In genomic region chr2:156179796-156180093, GRCm38 (mm10) we compare ENCODE assay signal across 8 mouse cellular contexts. TPM values are rescaled to one million over a fixed set of nuclear protein-coding genes. Genes with fewer than 3 reads are reported as not detected.
DNase-seq lines count a peak whose midpoint lies in the region; ATAC-seq and TF ChIP-seq lines count a peak whose summit lies in the region.

No protein-coding gene starts in this region.

- no peaks in the 10 kb centered on the region for H3K27me3 ChIP-seq in kidney, postnatal 0 days (ENCODE audit: insufficient read depth, low read length)
- no peaks in the 10 kb centered on the region for H3K27me3 ChIP-seq in embryonic facial prominence, embryonic 11.5 days (ENCODE audit: control insufficient read depth, insufficient read depth, low read length)
- H3K27me3 ChIP-seq in hindbrain, postnatal 0 days (ENCODE audit: insufficient read depth, low read length): no peaks in the 10 kb centered on the region
- no peaks in the 10 kb centered on the region for H3K27me3 ChIP-seq in midbrain, embryonic 16.5 days (ENCODE audit: control insufficient read depth, insufficient read depth, low read depth, low read length)

- WGBS in kidney, postnatal 0 days: 1% methylated on average over 35 of the region's 41 CpGs
- under 1% methylated on average over 38 of the region's 41 CpGs for WGBS in embryonic facial prominence, embryonic 11.5 days
- whole genome bisulfite sequencing in hindbrain, postnatal 0 days: 2% methylated on average over 27 of the region's 41 CpGs
- WGBS in midbrain, embryonic 16.5 days: 2% methylated on average over 28 of the region's 41 CpGs

- H3K4me1 ChIP-seq in kidney, postnatal 0 days (replicated peaks; ENCODE audit: insufficient read depth, low read length): peaks cover 4% of the 10 kb centered on the region
- no peaks in the 10 kb centered on the region; the same call in 1 of the 2 replicates for H3K4me1 ChIP-seq in embryonic facial prominence, embryonic 11.5 days (ENCODE audit: control insufficient read depth, insufficient read depth, low read length)
- H3K4me1 ChIP-seq in hindbrain, postnatal 0 days (ENCODE audit: insufficient read depth, low read length): peaks cover 5% of the 10 kb centered on the region; the same call in 1 of the 2 replicates
- peaks cover 30% of the 10 kb centered on the region for H3K4me1 ChIP-seq in midbrain, embryonic 16.5 days (ENCODE audit: control insufficient read depth, insufficient read depth, low read length)

- intact Hi-C loops in left cerebral cortex, postnatal 4 days (cut with DNase I): loop anchor here (10.0 kb wide), 1 partner anchor 95 kb away; no protein-coding TSS in a partner anchor

- no peak for TF ChIP-seq CTCF in kidney, postnatal 0 days (IDR thresholded peaks at IDR 0.05; ENCODE audit: low read depth)
- TF ChIP-seq CTCF in hindbrain, postnatal 0 days (IDR thresholded peaks at IDR 0.05; ENCODE audit: low read depth): no peak

- H3K9ac ChIP-seq in kidney, postnatal 0 days (ENCODE audit: low read depth, low read length): peak overlapping the region; percentile 100
- peak overlapping the region; percentile 100 for H3K9ac ChIP-seq in embryonic facial prominence, embryonic 11.5 days (replicated peaks; ENCODE audit: low read length)
- H3K9ac ChIP-seq in hindbrain, postnatal 0 days (replicated peaks; ENCODE audit: low read length): peak overlapping the region; percentile 100
- peak overlapping the region; percentile 100 for H3K9ac ChIP-seq in midbrain, embryonic 16.5 days (ENCODE audit: low read depth, low read length)

- no peak overlapping the region for H3K4me2 ChIP-seq in kidney, postnatal 0 days (ENCODE audit: low read length)
- H3K4me2 ChIP-seq in embryonic facial prominence, embryonic 11.5 days (ENCODE audit: low read depth, low read length): peak overlapping the region; percentile 7; the same call in 1 of the 2 replicates
- peak overlapping the region; percentile 80 for H3K4me2 ChIP-seq in hindbrain, postnatal 0 days (ENCODE audit: low read depth, low read length)
- H3K4me2 ChIP-seq in midbrain, embryonic 16.5 days (ENCODE audit: low read length): no peak overlapping the region

- ATAC-seq in kidney, postnatal 0 days (replicated peaks; ENCODE audit: low FRiP score, low read depth): no peak; the same call in none of the 2 replicates
- ATAC-seq in embryonic facial prominence, embryonic 11.5 days (replicated peaks; ENCODE audit: insufficient number of reproducible peaks, low FRiP score, low TSS enrichment, low read depth): peak; percentile 26; the same call in 1 of the 2 replicates
- no peak; the same call in 1 of the 2 replicates for ATAC-seq in hindbrain, postnatal 0 days
- peak; percentile 18; the same call in 1 of the 2 replicates for ATAC-seq in midbrain, embryonic 16.5 days

- peaks cover 16% of the 10 kb centered on the region for H3K36me3 ChIP-seq in kidney, postnatal 0 days (ENCODE audit: insufficient read depth, low read length)
- H3K36me3 ChIP-seq in embryonic facial prominence, embryonic 11.5 days (replicated peaks; ENCODE audit: control insufficient read depth, insufficient read depth, low read depth, low read length): peaks cover 2% of the 10 kb centered on the region
- H3K36me3 ChIP-seq in hindbrain, postnatal 0 days (ENCODE audit: insufficient read depth, low read length): peaks cover 13% of the 10 kb centered on the region
- H3K36me3 ChIP-seq in midbrain, embryonic 16.5 days (ENCODE audit: control insufficient read depth, insufficient read depth, low read length): peaks cover 6% of the 10 kb centered on the region; the same call in 1 of the 2 replicates

- DNase-seq in kidney, postnatal 0 days (ENCODE audit: low spot score): no peak
- no peak for DNase-seq in kidney, adult 18-20 months
- DNase-seq in embryonic facial prominence, embryonic 11.5 days (ENCODE audit: low spot score): no peak
- DNase-seq in hindbrain, postnatal 0 days (ENCODE audit: low spot score): no peak
- DNase-seq in cerebellum, postnatal 4 days (ENCODE audit: low spot score in 2 of 2): no peak
- DNase-seq in left cerebral cortex, postnatal 4 days: no peak
- no peak for DNase-seq in retina, embryonic 14.5 days (ENCODE audit: low spot score)

- peak overlapping the region; percentile 98 for H3K27ac ChIP-seq in kidney, postnatal 0 days
- peak overlapping the region; percentile 85 for H3K27ac ChIP-seq in embryonic facial prominence, embryonic 11.5 days (replicated peaks; ENCODE audit: low read depth, low read length)
- H3K27ac ChIP-seq in hindbrain, postnatal 0 days: peak overlapping the region; percentile 99
- H3K27ac ChIP-seq in midbrain, embryonic 16.5 days (ENCODE audit: low read length): peak overlapping the region; percentile 98

- H3K4me3 ChIP-seq in kidney, postnatal 0 days (replicated peaks; ENCODE audit: low read depth, low read length): peak overlapping the region; percentile 99
- peak overlapping the region; percentile 84 for H3K4me3 ChIP-seq in embryonic facial prominence, embryonic 11.5 days (ENCODE audit: low read depth, low read length)
- H3K4me3 ChIP-seq in hindbrain, postnatal 0 days (ENCODE audit: low read length): peak overlapping the region; percentile 100
- peak overlapping the region; percentile 97 for H3K4me3 ChIP-seq in midbrain, embryonic 16.5 days (ENCODE audit: low read depth, low read length)

- H3K9me3 ChIP-seq in kidney, postnatal 0 days (replicated peaks; ENCODE audit: low read length): no peaks in the 10 kb centered on the region
- no peaks in the 10 kb centered on the region for H3K9me3 ChIP-seq in embryonic facial prominence, embryonic 11.5 days (replicated peaks; ENCODE audit: control insufficient read depth, low read length)
- no peaks in the 10 kb centered on the region for H3K9me3 ChIP-seq in hindbrain, postnatal 0 days (ENCODE audit: low read length)
- no peaks in the 10 kb centered on the region for H3K9me3 ChIP-seq in midbrain, embryonic 16.5 days (replicated peaks; ENCODE audit: control insufficient read depth, low read length, poor library complexity, severe bottlenecking)

RNA-seq across cellular contexts. Expression of gene Rbm39, which starts 0.3 kb away (rescaled TPM):
- polyA plus RNA-seq in kidney, postnatal 0 days (2015; fragmentation: Nextera tagmentation; extraction: Ambion mirVana): 636 and 701 TPM in 2 replicates
- polyA plus RNA-seq in embryonic facial prominence, embryonic 11.5 days (2014; fragmentation: Nextera tagmentation; extraction: Ambion mirVana): 678 and 756 TPM in 2 replicates
- total RNA-seq in hindbrain, postnatal 0 days (2014; rRNA removed): 250 and 341 TPM in 2 replicates
- 448 and 480 TPM in 2 replicates for polyA plus RNA-seq in hindbrain, postnatal 0 days (2015; fragmentation: Nextera tagmentation; extraction: Ambion mirVana)
- 406 and 441 TPM in 2 replicates for polyA plus RNA-seq in midbrain, embryonic 16.5 days (2015; fragmentation: Nextera tagmentation; extraction: Ambion mirVana)
- total RNA-seq in left cerebral cortex, postnatal 4 days (2021): 100 to 1,000 TPM; 345 to 348 TPM

RNA-seq across cellular contexts. Expression of gene Phf20, which starts 16.5 kb away (rescaled TPM):
- 63.8 and 68.9 TPM in 2 replicates for polyA plus RNA-seq in kidney, postnatal 0 days (2015; fragmentation: Nextera tagmentation; extraction: Ambion mirVana)
- 88.3 and 89.2 TPM in 2 replicates for polyA plus RNA-seq in embryonic facial prominence, embryonic 11.5 days (2014; fragmentation: Nextera tagmentation; extraction: Ambion mirVana)
- 27.3 and 31.0 TPM in 2 replicates for total RNA-seq in hindbrain, postnatal 0 days (2014; rRNA removed)
- 100 and 105 TPM in 2 replicates for polyA plus RNA-seq in hindbrain, postnatal 0 days (2015; fragmentation: Nextera tagmentation; extraction: Ambion mirVana)
- polyA plus RNA-seq in midbrain, embryonic 16.5 days (2015; fragmentation: Nextera tagmentation; extraction: Ambion mirVana): 132 and 136 TPM in 2 replicates
- 100 to 1,000 TPM in 1 of 2 experiments, 10 to 100 TPM in 1; 93.5 to 101 TPM for total RNA-seq in left cerebral cortex, postnatal 4 days (2021)

RNA-seq across cellular contexts. Expression of gene Nfs1, which starts 35.8 kb away (rescaled TPM):
- 60.5 and 64.0 TPM in 2 replicates for polyA plus RNA-seq in kidney, postnatal 0 days (2015; fragmentation: Nextera tagmentation; extraction: Ambion mirVana)
- 33.5 and 34.0 TPM in 2 replicates for polyA plus RNA-seq in embryonic facial prominence, embryonic 11.5 days (2014; fragmentation: Nextera tagmentation; extraction: Ambion mirVana)
- total RNA-seq in hindbrain, postnatal 0 days (2014; rRNA removed): 42.2 and 49.2 TPM in 2 replicates
- polyA plus RNA-seq in hindbrain, postnatal 0 days (2015; fragmentation: Nextera tagmentation; extraction: Ambion mirVana): 37.5 and 39.2 TPM in 2 replicates
- polyA plus RNA-seq in midbrain, embryonic 16.5 days (2015; fragmentation: Nextera tagmentation; extraction: Ambion mirVana): 35.3 and 37.6 TPM in 2 replicates
- 10 to 100 TPM; 25.4 to 26.6 TPM for total RNA-seq in left cerebral cortex, postnatal 4 days (2021)

RNA-seq across cellular contexts. Expression of gene Romo1, which starts 35.9 kb away (rescaled TPM):
- 524 and 529 TPM in 2 replicates for polyA plus RNA-seq in kidney, postnatal 0 days (2015; fragmentation: Nextera tagmentation; extraction: Ambion mirVana)
- 356 and 375 TPM in 2 replicates for polyA plus RNA-seq in embryonic facial prominence, embryonic 11.5 days (2014; fragmentation: Nextera tagmentation; extraction: Ambion mirVana)
- total RNA-seq in hindbrain, postnatal 0 days (2014; rRNA removed): 113 and 152 TPM in 2 replicates
- 604 and 613 TPM in 2 replicates for polyA plus RNA-seq in hindbrain, postnatal 0 days (2015; fragmentation: Nextera tagmentation; extraction: Ambion mirVana)
- 381 and 383 TPM in 2 replicates for polyA plus RNA-seq in midbrain, embryonic 16.5 days (2015; fragmentation: Nextera tagmentation; extraction: Ambion mirVana)
- 100 to 1,000 TPM; 223 to 225 TPM for total RNA-seq in left cerebral cortex, postnatal 4 days (2021)

RNA-seq across cellular contexts. Expression of gene Gm28036, which starts 52.9 kb away (rescaled TPM):
- 8.0 and 11.9 TPM in 2 replicates for polyA plus RNA-seq in kidney, postnatal 0 days (2015; fragmentation: Nextera tagmentation; extraction: Ambion mirVana)
- polyA plus RNA-seq in embryonic facial prominence, embryonic 11.5 days (2014; fragmentation: Nextera tagmentation; extraction: Ambion mirVana): 20.1 and 23.8 TPM in 2 replicates
- 46.0 and 82.1 TPM in 2 replicates for total RNA-seq in hindbrain, postnatal 0 days (2014; rRNA removed)
- 10.6 and 12.0 TPM in 2 replicates for polyA plus RNA-seq in hindbrain, postnatal 0 days (2015; fragmentation: Nextera tagmentation; extraction: Ambion mirVana)
- 21.8 and 22.3 TPM in 2 replicates for polyA plus RNA-seq in midbrain, embryonic 16.5 days (2015; fragmentation: Nextera tagmentation; extraction: Ambion mirVana)
- total RNA-seq in left cerebral cortex, postnatal 4 days (2021): 10 to 100 TPM; 26.1 to 40.2 TPM

Comparison
In these comparisons a context has a peak if more than half of its experiments do, and no peak if none do; other contexts are left out.
1. ATAC-seq: peak in embryonic facial prominence, embryonic 11.5 days (single experiment) and midbrain, embryonic 16.5 days (single experiment); none in kidney, postnatal 0 days (single experiment) and hindbrain, postnatal 0 days (single experiment).
2. H3K4me2 ChIP-seq: peak in embryonic facial prominence, embryonic 11.5 days (single experiment) and hindbrain, postnatal 0 days (single experiment); none in kidney, postnatal 0 days (single experiment) and midbrain, embryonic 16.5 days (single experiment).
3. Peak in every context shown above with its lines, with median percentiles within 50 percentile points of each other: H3K27ac ChIP-seq, H3K4me3 ChIP-seq and H3K9ac ChIP-seq.